ENCODE assay signal across 13 mouse cellular contexts in genomic region chr6:37541171-37541570, GRCm38 (mm10). TPM values are rescaled to one million over a fixed set of nuclear protein-coding genes. Genes with fewer than 3 reads are reported as not detected.
"Had no signal": no experiment of that assay in that cellular context is flagged by ENCODE, and none has a peak within 500 bp of the region (broad histone marks: within the 10 kb centered on the region; RNA-seq: fewer than 3 reads in every experiment).

No protein-coding gene starts in this region.

- H3K27me3 ChIP-seq: hindbrain, embryonic 15.5 days; limb, embryonic 12.5 days; liver, embryonic 12.5 days; lung, embryonic 15.5 days; midbrain, embryonic 13.5 days had no signal

- ATAC-seq: intestine, postnatal 0 days; midbrain, embryonic 13.5 days had no signal

- H3K9me3 ChIP-seq: hindbrain, embryonic 15.5 days; limb, embryonic 12.5 days; liver, embryonic 12.5 days; lung, embryonic 15.5 days; midbrain, embryonic 13.5 days had no signal

- H3K27ac ChIP-seq: hindbrain, embryonic 15.5 days; left cerebral cortex, adult 2 months; limb, embryonic 12.5 days; liver, embryonic 12.5 days; lung, embryonic 15.5 days; midbrain, embryonic 13.5 days had no signal

- H3K4me2 ChIP-seq: hindbrain, embryonic 15.5 days; limb, embryonic 12.5 days; liver, embryonic 12.5 days; lung, embryonic 15.5 days; midbrain, embryonic 13.5 days had no signal

- H3K9ac ChIP-seq: hindbrain, embryonic 15.5 days; limb, embryonic 12.5 days; liver, embryonic 12.5 days; lung, embryonic 15.5 days; midbrain, embryonic 13.5 days had no signal

- H3K4me1 ChIP-seq: hindbrain, embryonic 15.5 days; limb, embryonic 12.5 days; liver, embryonic 12.5 days; lung, embryonic 15.5 days; midbrain, embryonic 13.5 days had no signal

- H3K4me3 ChIP-seq: hindbrain, embryonic 15.5 days; left cerebral cortex, adult 2 months; limb, embryonic 12.5 days; liver, embryonic 12.5 days; lung, embryonic 15.5 days; midbrain, embryonic 13.5 days had no signal

- DNase-seq: right cerebral cortex, postnatal 25 days; thymus, postnatal 36 days had no signal

- H3K36me3 ChIP-seq: hindbrain, embryonic 15.5 days; limb, embryonic 12.5 days; liver, embryonic 12.5 days; lung, embryonic 15.5 days; midbrain, embryonic 13.5 days had no signal

RNA-seq across cellular contexts. Expression of gene Akr1d1, which starts 11.2 kb away (rescaled TPM):
- polyA plus RNA-seq: hindbrain, embryonic 15.5 days; limb, embryonic 12.5 days; lung, embryonic 15.5 days; midbrain, embryonic 13.5 days; midbrain, postnatal 0 days; neural tube, embryonic 14.5 days; small intestine, adult 2 months; thymus, postnatal 0 days had no signal
